Mouse (Mus musculus): ENCODE results near the gene Camta1.

Gene Camta1

GRCm38 (mm10) chr4:151215179-151215578 lies 646.5 kb downstream of the Camta1 start:
- no peak for DNase-seq (ENCODE audit: low spot score in 2 of 2)

- no peak for DNase-seq (ENCODE audit: low spot score in 2 of 2)
Observed at GRCm38 (mm10) chr4:151213475-151213874, 648.2 kb downstream of the Camta1 start.

- no peak for DNase-seq (ENCODE audit: low spot score in 2 of 2)
Observed at GRCm38 (mm10) chr4:151211992-151212391, 649.7 kb downstream of the Camta1 start.

- no peak for DNase-seq (ENCODE audit: low spot score in 2 of 2)
Observed at GRCm38 (mm10) chr4:151207566-151207965, 654.1 kb downstream of the Camta1 start.

GRCm38 (mm10) chr4:151202891-151203290 lies 658.8 kb downstream of the Camta1 start:
- no peak for DNase-seq (ENCODE audit: low spot score in 2 of 2)

GRCm38 (mm10) chr4:151200316-151200715 lies 661.4 kb downstream of the Camta1 start:
- DNase-seq (ENCODE audit: low spot score in 2 of 2): peak; percentile 55 to 81

- no peak for DNase-seq (ENCODE audit: low spot score in 2 of 2)
Observed at GRCm38 (mm10) chr4:151195126-151195525, 666.5 kb downstream of the Camta1 start.

GRCm38 (mm10) chr4:151194715-151195097 lies 667.0 kb downstream of the Camta1 start:
- DNase-seq (ENCODE audit: low spot score in 2 of 2): no peak

GRCm38 (mm10) chr4:151194030-151194714 lies 667.5 kb downstream of the Camta1 start:
- DNase-seq (ENCODE audit: low spot score in 2 of 2): no peak

GRCm38 (mm10) chr4:151186447-151186846 lies 675.2 kb downstream of the Camta1 start:
- no peak for DNase-seq (ENCODE audit: low spot score in 2 of 2)

- no peak for DNase-seq (ENCODE audit: low spot score in 2 of 2)
Observed at GRCm38 (mm10) chr4:151185750-151186149, 675.9 kb downstream of the Camta1 start.

- no peak for DNase-seq (ENCODE audit: low spot score in 2 of 2)
Observed at GRCm38 (mm10) chr4:151180394-151180902, 681.2 kb downstream of the Camta1 start.

GRCm38 (mm10) chr4:151179639-151180038 lies 682.0 kb downstream of the Camta1 start:
- DNase-seq (ENCODE audit: low spot score in 2 of 2): no peak

- DNase-seq (ENCODE audit: low spot score in 2 of 2): peak; percentile 62 to 83
Observed at GRCm38 (mm10) chr4:151178970-151179378, 682.7 kb downstream of the Camta1 start.

- no peak for DNase-seq (ENCODE audit: low spot score in 2 of 2)
Observed at GRCm38 (mm10) chr4:151172526-151172925, 689.1 kb downstream of the Camta1 start.

GRCm38 (mm10) chr4:151171117-151171516 lies 690.6 kb downstream of the Camta1 start:
- DNase-seq (ENCODE audit: low spot score in 2 of 2): no peak

GRCm38 (mm10) chr4:151170658-151171057 lies 691.0 kb downstream of the Camta1 start:
- no peak for DNase-seq (ENCODE audit: low spot score in 2 of 2)

GRCm38 (mm10) chr4:151166969-151167368 lies 694.7 kb downstream of the Camta1 start:
- no peak for DNase-seq (ENCODE audit: low spot score in 2 of 2)

GRCm38 (mm10) chr4:151165539-151165938 lies 696.1 kb downstream of the Camta1 start:
- DNase-seq (ENCODE audit: low spot score in 2 of 2): peak; percentile 56 to 86

GRCm38 (mm10) chr4:151164309-151164708 lies 697.4 kb downstream of the Camta1 start:
- DNase-seq (ENCODE audit: low spot score in 2 of 2): no peak

GRCm38 (mm10) chr4:151161869-151162268 lies 699.8 kb downstream of the Camta1 start:
- no peak for DNase-seq (ENCODE audit: low spot score in 2 of 2)

- DNase-seq (ENCODE audit: low spot score in 2 of 2): no peak
Observed at GRCm38 (mm10) chr4:151160932-151161331, 700.7 kb downstream of the Camta1 start.

GRCm38 (mm10) chr4:151160476-151160875 lies 701.2 kb downstream of the Camta1 start:
- no peak for DNase-seq (ENCODE audit: low spot score in 2 of 2)

GRCm38 (mm10) chr4:151158250-151158649 lies 703.4 kb downstream of the Camta1 start:
- DNase-seq (ENCODE audit: low spot score in 2 of 2): no peak

Data from left cerebral cortex, adult 9 months (tissue).